Mouse (Mus musculus): ENCODE measurements around the gene Cys1.

Gene Cys1

DNA sequence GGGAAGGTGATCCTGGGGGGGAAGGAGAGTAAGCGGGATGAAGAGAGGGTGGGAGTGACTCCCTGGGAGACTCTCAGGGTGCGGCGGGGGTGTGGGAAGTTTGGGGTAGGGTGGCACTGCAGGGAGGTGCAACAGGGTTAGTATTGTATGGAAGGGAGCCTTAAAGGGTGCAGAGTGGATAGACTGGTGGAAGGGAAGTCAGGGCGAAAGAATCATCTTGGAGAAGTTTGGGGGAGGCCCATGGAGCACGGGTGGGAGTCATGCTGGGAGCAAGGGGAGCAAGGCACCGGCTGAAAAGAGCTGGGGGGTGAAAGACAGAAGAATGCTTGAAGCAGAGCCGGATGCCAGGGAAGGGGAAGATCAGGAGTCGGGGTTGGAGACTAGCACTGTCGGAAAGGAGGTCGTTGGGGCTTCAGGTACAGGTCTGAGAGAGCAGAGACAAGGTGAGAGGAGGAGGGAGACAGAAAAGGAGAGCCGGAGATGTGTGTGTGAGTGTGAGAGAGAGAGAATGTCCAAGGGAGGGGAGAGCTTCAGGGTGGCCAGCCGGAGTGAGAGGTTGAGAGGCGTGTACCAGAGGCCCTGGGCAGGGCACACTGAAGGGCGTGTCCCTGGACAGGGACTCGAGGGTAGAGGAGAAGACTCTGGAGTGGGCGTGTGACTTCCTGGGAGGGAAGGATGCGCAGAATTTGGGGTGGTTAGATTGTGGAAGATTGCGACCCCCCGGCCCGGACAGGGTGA, at the start of gene Cys1:
Gene Cys1 (minus strand): TSS at position 528 of the 738 bp plus-strand sequence.
- no peak for TF ChIP-seq GATA4 (IDR thresholded peaks at IDR 0.05; ENCODE audit: insufficient replicate concordance, low read length)

DNA sequence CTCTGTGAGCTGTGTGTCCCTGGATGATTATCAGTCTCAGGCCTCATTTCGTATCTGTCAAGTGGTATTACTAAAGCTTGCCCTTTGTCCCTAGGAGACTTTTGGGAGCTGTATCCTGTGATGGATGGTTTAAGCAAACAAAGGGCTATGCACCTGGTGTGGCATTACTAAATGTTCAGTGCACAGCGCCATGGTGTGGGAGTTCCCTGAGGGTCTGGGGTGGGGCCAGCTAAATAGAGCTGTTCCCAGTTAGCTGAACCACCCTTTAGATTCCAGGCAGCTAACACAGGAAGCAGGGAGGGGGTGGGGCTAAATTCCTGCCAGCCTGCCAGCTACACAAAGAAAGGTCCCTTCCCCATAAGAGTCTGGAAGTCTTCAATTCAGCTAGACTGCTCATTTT, 42.8 kb upstream of the Cys1 start:
- no peak for TF ChIP-seq GATA4 (IDR thresholded peaks at IDR 0.05; ENCODE audit: insufficient replicate concordance, low read length)

GRCm38 (mm10) chr12:24723859-24724258, 42.2 kb upstream of the Cys1 start:
- no peak for TF ChIP-seq GATA4 (IDR thresholded peaks at IDR 0.05; ENCODE audit: insufficient replicate concordance, low read length)

- TF ChIP-seq GATA4 (IDR thresholded peaks at IDR 0.05; ENCODE audit: insufficient replicate concordance, low read length), result no peak
Observed at GRCm38 (mm10) chr12:24723434-24723833, 41.8 kb upstream of the Cys1 start.

DNA sequence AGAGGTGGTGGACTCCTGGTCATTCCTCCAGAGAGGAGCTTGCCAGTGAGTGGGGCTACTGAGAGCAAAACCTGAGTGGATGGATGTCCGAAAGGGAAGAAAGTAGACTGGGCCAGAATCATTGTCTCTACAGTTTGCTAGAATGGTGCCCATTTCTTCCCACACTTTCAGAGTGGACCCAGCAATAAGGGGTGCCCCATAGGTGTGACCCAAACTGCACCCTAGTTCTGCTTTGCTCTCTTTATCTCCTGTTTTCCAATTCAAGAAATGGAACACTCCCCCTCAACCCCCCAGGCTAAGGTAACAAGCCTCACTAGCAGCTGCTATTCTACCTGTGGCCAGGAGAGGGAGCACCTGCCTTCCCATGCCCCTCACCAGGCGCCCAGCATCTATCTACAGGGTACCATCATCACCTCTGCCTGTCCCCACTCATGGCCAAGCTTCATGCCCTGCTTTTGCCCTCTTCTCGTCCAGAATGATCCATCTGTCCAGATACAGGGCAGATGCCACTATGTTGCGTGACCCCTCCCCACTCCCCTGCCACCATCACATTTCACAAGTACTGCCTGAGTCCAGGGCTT, 35.2 kb upstream of the Cys1 start:
- TF ChIP-seq GATA4 (IDR thresholded peaks at IDR 0.05; ENCODE audit: insufficient replicate concordance, low read length), result no peak

DNA sequence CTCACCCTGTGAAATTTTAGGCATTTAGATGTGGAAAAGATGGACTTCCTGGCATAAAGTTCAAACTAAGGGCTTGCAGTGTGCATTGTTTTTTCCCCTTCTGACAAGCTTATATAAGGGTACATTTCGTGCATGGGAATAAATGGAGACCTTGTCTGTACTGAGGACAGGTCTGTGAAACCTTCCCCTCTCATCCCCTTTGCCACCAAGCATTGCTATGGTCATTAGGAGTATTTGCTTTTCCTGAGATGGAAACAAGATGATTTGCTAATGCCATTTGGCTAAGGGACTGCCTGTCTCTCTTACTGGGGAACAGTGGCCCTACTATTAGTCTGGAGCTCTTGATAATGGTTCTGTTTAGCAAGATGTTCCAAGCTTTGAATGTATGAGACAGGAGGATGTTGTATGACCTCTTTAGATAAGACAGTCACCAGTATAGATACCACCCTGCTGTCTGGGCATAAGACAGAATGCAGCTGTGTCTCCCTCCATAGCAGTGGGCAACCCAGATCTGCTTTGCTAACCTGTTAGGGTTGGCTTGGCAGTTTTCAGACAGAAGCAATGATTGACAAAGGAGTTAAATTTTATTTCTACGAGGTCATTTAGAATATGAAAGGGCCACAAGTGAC, 33.8 kb upstream of the Cys1 start:
- no peak for TF ChIP-seq GATA4 (IDR thresholded peaks at IDR 0.05; ENCODE audit: insufficient replicate concordance, low read length)

- TF ChIP-seq GATA4 (IDR thresholded peaks at IDR 0.05; ENCODE audit: insufficient replicate concordance, low read length), result no peak
Observed at GRCm38 (mm10) chr12:24714579-24715255, 33.1 kb upstream of the Cys1 start.

- TF ChIP-seq GATA4 (IDR thresholded peaks at IDR 0.05; ENCODE audit: insufficient replicate concordance, low read length), result no peak
Observed at GRCm38 (mm10) chr12:24712396-24712795, 30.8 kb upstream of the Cys1 start.

- TF ChIP-seq GATA4 (IDR thresholded peaks at IDR 0.05; ENCODE audit: insufficient replicate concordance, low read length), result no peak
Observed at GRCm38 (mm10) chr12:24710672-24711071, 29.1 kb upstream of the Cys1 start.

DNA sequence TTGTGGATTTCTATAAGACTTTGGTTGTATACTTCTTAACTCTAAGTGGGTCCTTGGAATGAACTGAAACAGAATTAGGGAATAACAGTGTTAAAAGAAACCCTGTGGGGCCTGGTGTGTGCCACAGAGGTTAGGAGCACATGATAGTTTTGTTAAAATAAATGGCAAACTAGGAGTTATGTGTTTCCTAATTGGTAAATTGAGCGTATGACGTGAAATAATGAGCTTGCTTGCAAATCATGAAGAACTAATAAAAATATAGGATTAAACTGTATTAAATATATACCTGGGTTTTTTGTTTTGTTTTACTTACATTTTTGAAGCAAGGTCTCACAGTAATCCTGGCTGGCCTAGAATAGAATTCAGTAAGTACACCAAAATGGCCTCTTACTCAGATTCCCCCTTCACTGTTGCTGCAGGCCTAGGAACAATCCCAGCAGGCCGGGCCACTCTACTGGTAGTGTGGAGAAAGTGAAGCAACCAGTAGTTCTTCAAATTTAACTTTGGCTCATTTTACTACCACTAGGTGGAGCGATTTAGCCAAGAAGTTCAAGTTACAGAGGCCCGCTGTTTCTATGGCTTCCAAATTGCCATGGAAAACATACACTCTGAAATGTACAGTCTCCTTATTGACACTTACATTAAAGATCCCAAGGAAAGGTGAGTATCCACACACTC, 28.4 kb upstream of the Cys1 start:
- no peak for TF ChIP-seq GATA4 (IDR thresholded peaks at IDR 0.05; ENCODE audit: insufficient replicate concordance, low read length)

DNA sequence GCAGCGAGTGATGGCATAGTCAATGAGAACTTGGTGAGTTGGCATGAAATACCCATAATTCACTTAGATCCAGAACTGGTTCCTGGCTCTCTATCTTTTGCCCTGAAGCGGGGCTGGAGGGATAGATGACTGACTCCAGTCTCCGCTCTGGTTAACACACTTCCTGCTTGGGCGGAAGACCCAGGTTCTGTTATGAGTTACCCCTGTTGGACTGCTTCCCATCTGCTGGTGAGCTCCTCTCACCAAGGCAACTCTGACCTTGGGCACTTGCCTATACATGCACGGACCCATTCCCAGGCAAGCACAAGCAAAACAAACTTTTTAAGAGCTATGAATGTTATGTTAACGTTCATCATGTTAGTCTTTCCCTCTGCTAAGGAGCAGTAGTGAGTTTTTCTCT, 27.8 kb upstream of the Cys1 start:
- no peak for TF ChIP-seq GATA4 (IDR thresholded peaks at IDR 0.05; ENCODE audit: insufficient replicate concordance, low read length)

- no peak for TF ChIP-seq GATA4 (IDR thresholded peaks at IDR 0.05; ENCODE audit: insufficient replicate concordance, low read length)
Observed at GRCm38 (mm10) chr12:24708824-24709218, 27.2 kb upstream of the Cys1 start.

DNA sequence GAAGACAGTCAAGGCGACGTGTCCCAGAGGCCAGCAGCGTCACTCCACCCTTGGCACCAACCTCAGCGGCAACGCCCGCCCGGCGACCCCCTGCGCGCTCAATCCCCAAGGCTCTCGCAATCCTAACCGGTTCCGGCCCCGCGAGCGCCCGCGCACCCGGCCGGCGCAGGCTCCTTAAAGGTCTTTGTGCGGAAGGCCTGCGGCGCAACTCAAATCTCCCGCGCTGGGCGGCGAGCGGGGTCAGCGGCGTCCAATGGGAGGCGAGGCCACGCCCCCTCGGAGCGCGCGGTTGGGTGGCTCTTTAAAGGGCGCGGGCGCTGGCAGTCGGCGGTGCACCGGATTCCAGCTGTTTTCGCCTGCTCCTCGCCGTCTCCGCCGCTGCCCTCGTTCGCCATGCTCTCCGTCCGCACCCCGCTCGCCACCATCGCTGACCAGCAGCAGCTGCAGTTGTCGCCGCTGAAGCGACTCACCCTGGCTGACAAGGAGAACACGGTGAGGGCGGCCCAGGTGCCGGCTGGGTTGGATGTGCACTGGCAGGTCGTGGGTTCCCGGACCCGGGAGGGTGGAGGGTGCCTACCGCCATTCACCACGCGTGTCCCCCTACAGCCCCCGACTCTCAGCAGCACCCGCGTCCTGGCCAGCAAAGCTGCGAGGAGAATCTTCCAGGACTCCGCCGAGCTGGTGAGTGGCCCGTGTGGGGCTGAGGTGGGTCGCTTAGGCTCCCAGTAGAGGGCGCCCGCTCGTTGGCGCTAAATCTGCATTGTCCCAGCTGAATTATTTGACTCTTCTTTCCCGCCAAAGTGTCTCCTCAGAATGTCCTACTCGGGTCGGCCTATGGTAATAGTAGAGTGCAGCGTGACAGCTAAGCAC, 26.6 kb upstream of the Cys1 start, which contains the start of gene Rrm2:
Gene Rrm2 (plus strand): TSS at position 288 of the 870 bp plus-strand sequence.
- TF ChIP-seq GATA4 (IDR thresholded peaks at IDR 0.05; ENCODE audit: insufficient replicate concordance, low read length), result no peak

- no peak for TF ChIP-seq GATA4 (IDR thresholded peaks at IDR 0.05; ENCODE audit: insufficient replicate concordance, low read length)
Observed at GRCm38 (mm10) chr12:24707480-24707802, 25.8 kb upstream of the Cys1 start.
